Mouse (Mus musculus) MEL (cell line): ENCODE results near the gene Lexm. TPM values are rescaled to one million over a fixed set of nuclear protein-coding genes. Genes with fewer than 3 reads are reported as not detected.

Source experiments
- DNase-seq: peaks from one replicate; pipeline ENCODE4 v3.0.0; 2011; ENCODE audit warnings: low read depth, low spot score
- H3K27ac ChIP-seq: 2 replicates; pipeline ENCODE4 v1.5.1; 2012; ENCODE audit warnings: low read depth, mild to moderate bottlenecking, control low read depth, low read length, moderate library complexity; ENCODE audit not compliant: control insufficient read depth
- H3K27me3 ChIP-seq, 2 experiments: fragments of 150-350 bp in 1 of 2; sonication (generic) in 1 of 2; 2 replicates each; pipeline ENCODE4 v1.6.1; 2012; ENCODE audit warnings: low read length in 2 of 2, mild to moderate bottlenecking in 2 of 2, improper control_type of control experiment in 1 of 2, moderate library complexity in 1 of 2; ENCODE audit not compliant: insufficient read depth in 2 of 2, control insufficient read depth in 1 of 2
- H3K36me3 ChIP-seq, 2 experiments: 2 replicates each; pipeline ENCODE4 v1.6.1; 2012 to 2014; ENCODE audit warnings: low read length in 2 of 2, improper control_type of control experiment in 1 of 2, inconsistent platforms in 1 of 2, mild to moderate bottlenecking in 1 of 2; ENCODE audit not compliant: insufficient read depth in 2 of 2, control insufficient read depth in 1 of 2
- H3K4me1 ChIP-seq, 2 experiments: fragments of 150-350 bp in 1 of 2; sonication (generic) in 1 of 2; 2 replicates each; pipeline ENCODE4 v1.6.1; 2012; ENCODE audit warnings: low read length in 2 of 2, improper control_type of control experiment in 1 of 2, mild to moderate bottlenecking in 1 of 2; ENCODE audit not compliant: insufficient read depth in 2 of 2, control insufficient read depth in 1 of 2
- H3K4me3 ChIP-seq, 2 experiments: fragments of 150-350 bp in 1 of 2; sonication (generic) in 1 of 2; 2 replicates each; pipeline ENCODE4 v1.5.1; 2012; ENCODE audit warnings: low read depth in 2 of 2, low read length in 2 of 2, mild to moderate bottlenecking in 2 of 2, moderate library complexity in 2 of 2, control low read depth in 1 of 2, improper control_type of control experiment in 1 of 2; ENCODE audit not compliant: control insufficient read depth in 1 of 2, insufficient read depth in 1 of 2
- H3K79me2 ChIP-seq: 2 replicates; pipeline ENCODE4 v1.6.1; 2012; ENCODE audit warnings: mild to moderate bottlenecking, low read length, moderate library complexity; ENCODE audit not compliant: control insufficient read depth, poor library complexity, insufficient read depth
- H3K9ac ChIP-seq: 2 replicates; pipeline ENCODE4 v1.6.1; 2012; ENCODE audit warnings: low read depth, mild to moderate bottlenecking, control low read depth, low read length, moderate library complexity; ENCODE audit not compliant: control insufficient read depth, poor library complexity, severe bottlenecking
- H3K9me3 ChIP-seq: fragments of 150-350 bp; sonication (generic); replicated peaks from 2 replicates; pipeline ENCODE4 v1.6.1; 2012; ENCODE audit warnings: mild to moderate bottlenecking, low read length, improper control_type of control experiment, moderate library complexity; ENCODE audit not compliant: insufficient read depth
- ELF1 ChIP-seq: IDR thresholded peaks from 2 replicates; pipeline ENCODE4 v1.6.1; 2014; ENCODE audit warnings: low read depth, mild to moderate bottlenecking, inconsistent platforms, low read length, improper control_type of control experiment, moderate library complexity
- EP300 ChIP-seq, 2 experiments: IDR thresholded peaks; 2 replicates each; pipeline ENCODE4 v1.6.1; 2011; ENCODE audit warnings: improper control_type of control experiment in 2 of 2, low read length in 2 of 2, low read depth in 1 of 2, mild to moderate bottlenecking in 1 of 2
- ETS1 ChIP-seq: IDR thresholded peaks from 2 replicates; pipeline ENCODE4 v1.6.1; 2012; ENCODE audit warnings: low read depth, mild to moderate bottlenecking, inconsistent platforms, low read length, improper control_type of control experiment, moderate library complexity
- GABPA ChIP-seq: IDR thresholded peaks from 2 replicates; pipeline ENCODE4 v1.6.1; 2012; ENCODE audit warnings: low read depth, mild to moderate bottlenecking, inconsistent platforms, low read length, improper control_type of control experiment, moderate library complexity
- GATA1 ChIP-seq: IDR thresholded peaks from 2 replicates; pipeline ENCODE4 v1.6.1; 2011; ENCODE audit warnings: low read depth, low read length, improper control_type of control experiment
- JUND ChIP-seq: IDR thresholded peaks from 2 replicates; pipeline ENCODE4 v1.6.1; 2011; ENCODE audit warnings: low read depth, mild to moderate bottlenecking, improper control_type of control experiment, low read length
- KAT2A ChIP-seq: conservative IDR thresholded peaks from 2 replicates; pipeline ENCODE4 v1.6.1; 2012; ENCODE audit warnings: low read depth, low read length, improper control_type of control experiment, inconsistent platforms
- MAFK ChIP-seq: IDR thresholded peaks from 2 replicates; pipeline ENCODE4 v1.6.1; 2011; ENCODE audit warnings: low read depth, mild to moderate bottlenecking, low read length, improper control_type of control experiment, borderline replicate concordance
- MAZ ChIP-seq: IDR thresholded peaks from 2 replicates; pipeline ENCODE4 v1.6.1; 2012; ENCODE audit warnings: low read depth, mild to moderate bottlenecking, inconsistent platforms, low read length, improper control_type of control experiment
- MEF2A ChIP-seq: IDR thresholded peaks from 2 replicates; pipeline ENCODE4 v1.6.1; 2014; ENCODE audit warnings: low read depth, mild to moderate bottlenecking, inconsistent platforms, low read length, improper control_type of control experiment; ENCODE audit not compliant: poor library complexity, insufficient replicate concordance, severe bottlenecking; ENCODE audit errors: extremely low read depth
- MXI1 ChIP-seq: IDR thresholded peaks from 2 replicates; pipeline ENCODE4 v1.6.1; 2011; ENCODE audit warnings: mild to moderate bottlenecking, low read depth, low read length, improper control_type of control experiment
- POLR2A ChIP-seq, 2 experiments: IDR thresholded peaks; 2 replicates each; pipeline ENCODE4 v1.6.1; 2011 to 2012; ENCODE audit warnings: low read length in 2 of 2, mild to moderate bottlenecking in 2 of 2, control low read depth in 1 of 2, improper control_type of control experiment in 1 of 2, low read depth in 1 of 2, moderate library complexity in 1 of 2; ENCODE audit not compliant: control insufficient read depth in 1 of 2, insufficient read depth in 1 of 2, poor library complexity in 1 of 2
- POLR2AphosphoS2 ChIP-seq: IDR thresholded peaks from 2 replicates; pipeline ENCODE4 v1.6.1; 2011; ENCODE audit warnings: low read length, improper control_type of control experiment
- POLR2AphosphoS5 ChIP-seq: IDR thresholded peaks from 2 replicates; pipeline ENCODE4 v1.6.1; 2012; ENCODE audit warnings: low read depth, borderline replicate concordance, mild to moderate bottlenecking, inconsistent platforms, low read length, moderate library complexity, mixed read lengths
- RAD21 ChIP-seq: IDR thresholded peaks from 2 replicates; pipeline ENCODE4 v1.6.1; 2011; ENCODE audit warnings: mild to moderate bottlenecking, low read depth, low read length, improper control_type of control experiment
- RCOR1 ChIP-seq: IDR thresholded peaks from 2 replicates; pipeline ENCODE4 v1.6.1; 2012; ENCODE audit warnings: low read depth, mild to moderate bottlenecking, inconsistent platforms, low read length, improper control_type of control experiment
- SIN3A ChIP-seq: IDR thresholded peaks from 2 replicates; pipeline ENCODE4 v1.6.1; 2012; ENCODE audit warnings: low read length, improper control_type of control experiment, inconsistent platforms
- TBP ChIP-seq: IDR thresholded peaks from 2 replicates; pipeline ENCODE4 v1.8.0; 2011; ENCODE audit warnings: low read depth, low read length, improper control_type of control experiment
- TCF12 ChIP-seq: IDR thresholded peaks from 2 replicates; pipeline ENCODE4 v1.6.1; 2014; ENCODE audit warnings: low read depth, mild to moderate bottlenecking, inconsistent platforms, low read length, improper control_type of control experiment, moderate library complexity
- ZC3H11A ChIP-seq: IDR thresholded peaks from 2 replicates; pipeline ENCODE4 v1.6.1; 2012; ENCODE audit warnings: low read depth, mild to moderate bottlenecking, inconsistent platforms, low read length, improper control_type of control experiment
- ZMIZ1 ChIP-seq: IDR thresholded peaks from 2 replicates; pipeline ENCODE4 v1.6.1; 2012; ENCODE audit warnings: low read depth, mild to moderate bottlenecking, inconsistent platforms, low read length, improper control_type of control experiment, moderate library complexity
- ZNF384 ChIP-seq: IDR thresholded peaks from 2 replicates; pipeline ENCODE4 v1.6.1; 2012; ENCODE audit warnings: low read depth, mild to moderate bottlenecking, inconsistent platforms, low read length, improper control_type of control experiment
- polyA plus RNA-seq, 2 experiments: library from polyadenylated mRNA; stranded (reverse) in 1 of 2; unstranded in 1 of 2; fragments of >175 nt in 1 of 2; fragments of >200 nt in 1 of 2; gene quantifications; 2 replicates each; pipeline versions ENCODE4 v1.2.1 to v1.2.4; 2012; ENCODE audit warnings: low replicate concordance in 2 of 2, low read depth in 1 of 2; ENCODE audit not compliant: insufficient read length in 2 of 2, insufficient read depth in 1 of 2, missing spikeins in 1 of 2
- total RNA-seq: library from RNA; depleted of rRNA; stranded (reverse); fragments of 300-350 nt; gene quantifications from 2 replicates; pipeline ENCODE4 v1.2.3, GENCODE M21; 2012

Lexm gene
- total and polyA plus RNA-seq, 3 experiments = 6.1 to 17.5 TPM; not detected in 1

- Histone ChIP-seq H3K27me3 (peaks cover 1 to 2% of the 10 kb centered on the region in 2 experiments; a peak in 3 of 4 replicates), H3K9me3 (no peaks in the 10 kb centered on the region), H3K27ac (no peak overlapping the region), H3K9ac (no peak overlapping the region), H3K4me1 (no peaks in the 10 kb centered on the region), H3K4me3 (no peak overlapping the region), H3K79me2 (no peaks in the 10 kb centered on the region), H3K36me3 (no peaks in the 10 kb centered on the region)
- DNase-seq = no peak
- TF ChIP-seq GABPA = no peak
- no peak for TF ChIP-seq EP300 (IDR thresholded peaks at IDR 0.05; ENCODE audit: low read depth in 1 of 2, low read length in 2 of 2)
- no peak for TF ChIP-seq POLR2A (IDR thresholded peaks at IDR 0.05; ENCODE audit: control insufficient read depth in 1 of 2, insufficient read depth in 1 of 2, low read depth in 1 of 2, low read length in 2 of 2, poor library complexity in 1 of 2)
- no peak for TF ChIP-seq ZMIZ1
- no peak for TF ChIP-seq MXI1
- no peak for TF ChIP-seq POLR2AphosphoS2
- TF ChIP-seq TBP = no peak
- TF ChIP-seq MAZ = no peak
- no peak for TF ChIP-seq ZNF384
These were observed 7.2 kb upstream of the Lexm start for GRCm38 (mm10) chr4:106624271-106624670.

- no peak overlapping the region for H3K27ac ChIP-seq
- no peak overlapping the region for H3K9ac ChIP-seq
- H3K4me3 ChIP-seq = no peak overlapping the region
- H3K9me3 ChIP-seq = no peaks in the 10 kb centered on the region
- TF ChIP-seq MEF2A = no peak
- TF ChIP-seq GABPA = no peak
- no peak for TF ChIP-seq ZC3H11A
- no peak for TF ChIP-seq ELF1
- TF ChIP-seq JUND = no peak
- no peak for TF ChIP-seq ETS1
- TF ChIP-seq RAD21 = no peak
- TF ChIP-seq ZMIZ1 = no peak
- TF ChIP-seq RCOR1 = no peak
- TF ChIP-seq POLR2AphosphoS5 = no peak
- TF ChIP-seq MAFK = no peak
- no peak for TF ChIP-seq KAT2A
- TF ChIP-seq TCF12 = no peak
- no peak for TF ChIP-seq MXI1
- TF ChIP-seq ZNF384 = no peak
- TF ChIP-seq GATA1 = no peak
- no peak for TF ChIP-seq MAZ
- no peak for TF ChIP-seq SIN3A
- no peaks in the 10 kb centered on the region; a peak in 3 of 4 replicates for H3K27me3 ChIP-seq
- no peaks in the 10 kb centered on the region for H3K4me1 ChIP-seq
- H3K79me2 ChIP-seq = no peaks in the 10 kb centered on the region
- H3K36me3 ChIP-seq = no peaks in the 10 kb centered on the region
- no peak for DNase-seq
These were observed 5.7 kb upstream of the Lexm start for GRCm38 (mm10) chr4:106622712-106623111.
